Mouse (Mus musculus) CH12.LX (cell line): ENCODE measurements around the gene Upp2.

Experiments
- CTCF ChIP-seq, 2 experiments: IDR thresholded peaks in 1 of 2; conservative IDR thresholded peaks in 1 of 2; 2 replicates each; pipeline ENCODE4 v1.5.1; 2011 to 2012; ENCODE audit warnings: low read depth in 2 of 2, low read length in 2 of 2, improper control_type of control experiment in 1 of 2, inconsistent platforms in 1 of 2, mild to moderate bottlenecking in 1 of 2, moderate library complexity in 1 of 2
- MAFK ChIP-seq: IDR thresholded peaks from 2 replicates; pipeline ENCODE4 v1.6.1; 2011; ENCODE audit warnings: low read length, improper control_type of control experiment; ENCODE audit not compliant: insufficient replicate concordance

DNA sequence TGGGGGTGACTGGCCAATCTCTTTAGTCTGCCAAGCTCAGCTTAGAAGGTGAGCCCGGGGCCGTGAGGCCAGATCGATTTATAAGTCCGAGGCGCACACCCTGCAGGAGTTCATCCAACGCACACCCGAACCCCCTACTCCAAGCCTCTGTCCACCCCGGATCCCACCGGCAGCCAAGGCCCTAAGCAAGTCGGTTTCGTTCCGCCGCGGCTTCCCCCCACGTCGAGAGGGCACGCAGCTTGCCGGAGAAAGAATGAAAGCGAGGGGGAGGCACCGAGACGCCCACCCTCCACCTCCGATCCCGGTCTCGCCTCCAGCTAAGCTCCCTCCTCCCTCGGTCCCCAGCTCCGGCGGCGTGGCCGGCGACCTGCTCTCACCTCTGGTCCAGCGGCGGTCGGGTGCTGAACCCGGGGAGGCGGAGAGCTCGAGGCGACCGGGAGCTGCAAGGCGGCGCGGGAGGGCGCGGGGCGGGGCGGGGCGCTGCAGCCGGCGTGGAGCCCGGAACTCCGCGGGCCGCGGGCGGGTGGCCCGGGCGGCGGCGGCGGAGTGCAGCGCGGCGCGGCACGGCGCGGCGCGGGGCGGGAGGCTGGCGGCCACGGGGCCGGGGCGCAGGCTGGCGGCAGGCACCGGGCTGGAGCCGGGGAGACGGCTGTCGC lies 560 bp upstream of the Upp2 start:
- no peak for TF ChIP-seq CTCF (conservative IDR thresholded peaks at IDR 0.05 in 1 of 2, IDR thresholded peaks at IDR 0.05 in 1 of 2; ENCODE audit: low read depth in 2 of 2, low read length in 2 of 2)
- TF ChIP-seq MAFK = no peak
